10 mouse cellular contexts compared by ENCODE assay signal in the genomic region with DNA sequence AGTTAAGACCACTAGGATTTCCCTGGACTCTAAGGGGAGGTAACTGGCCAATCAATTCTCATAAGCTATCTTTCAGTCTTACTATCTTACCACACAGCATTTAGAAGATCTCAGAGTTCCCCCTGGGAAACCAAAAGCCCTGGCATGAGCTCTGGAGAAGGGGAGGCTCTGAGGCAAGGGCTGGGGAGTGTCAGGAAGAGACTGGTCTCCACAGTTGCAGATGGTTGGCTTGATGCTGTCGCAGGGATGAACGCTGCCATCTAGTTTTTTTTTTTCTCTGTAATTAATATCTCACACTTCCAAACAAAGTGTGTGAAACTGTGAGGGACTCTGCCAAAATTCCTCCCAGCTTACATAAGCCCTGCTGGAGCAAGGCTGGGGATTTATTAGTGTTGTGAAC. TPM values are rescaled to one million over a fixed set of nuclear protein-coding genes. Genes with fewer than 3 reads are reported as not detected.
"Had no signal": no experiment of that assay in that cellular context is flagged by ENCODE, and none has a peak within 500 bp of the region (broad histone marks: within the 10 kb centered on the region; RNA-seq: fewer than 3 reads in every experiment).

No protein-coding gene starts in this region.

RNA-seq across cellular contexts. Expression of gene Plekhs1, which starts 32.7 kb away (rescaled TPM):
- polyA plus RNA-seq: limb, embryonic 11.5 days; limb, embryonic 15.5 days; liver, embryonic 11.5 days; liver, embryonic 12.5 days; liver, embryonic 13.5 days; liver, embryonic 15.5 days; liver, embryonic 16.5 days; liver, postnatal 0 days; macrophage; midbrain, embryonic 10.5 days had no signal
